Mouse (Mus musculus): ENCODE measurements around the gene Hsd17b12.

The Hsd17b12 gene

DNA sequence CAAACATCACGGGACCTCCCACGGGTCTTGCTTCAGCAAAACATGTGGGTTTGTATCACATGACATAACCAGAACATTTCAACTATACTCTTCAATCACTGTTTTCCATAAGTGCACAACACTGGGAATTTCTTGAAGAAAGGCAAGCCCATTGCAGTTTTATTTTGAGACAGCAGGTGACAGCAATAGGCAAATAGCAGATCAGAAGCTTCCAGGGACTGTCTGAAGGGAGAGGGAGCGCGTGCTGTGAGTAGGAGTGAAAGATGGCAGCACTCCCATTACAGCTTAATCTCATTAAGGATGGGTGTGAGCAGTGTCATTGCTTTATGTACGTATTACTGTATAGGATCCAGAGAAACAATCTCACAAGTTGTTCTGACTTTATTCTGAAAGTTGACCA is 88.3 kb downstream of the Hsd17b12 start:
- WGBS: 63% methylated on average over 5 of the region's 5 CpGs

DNA sequence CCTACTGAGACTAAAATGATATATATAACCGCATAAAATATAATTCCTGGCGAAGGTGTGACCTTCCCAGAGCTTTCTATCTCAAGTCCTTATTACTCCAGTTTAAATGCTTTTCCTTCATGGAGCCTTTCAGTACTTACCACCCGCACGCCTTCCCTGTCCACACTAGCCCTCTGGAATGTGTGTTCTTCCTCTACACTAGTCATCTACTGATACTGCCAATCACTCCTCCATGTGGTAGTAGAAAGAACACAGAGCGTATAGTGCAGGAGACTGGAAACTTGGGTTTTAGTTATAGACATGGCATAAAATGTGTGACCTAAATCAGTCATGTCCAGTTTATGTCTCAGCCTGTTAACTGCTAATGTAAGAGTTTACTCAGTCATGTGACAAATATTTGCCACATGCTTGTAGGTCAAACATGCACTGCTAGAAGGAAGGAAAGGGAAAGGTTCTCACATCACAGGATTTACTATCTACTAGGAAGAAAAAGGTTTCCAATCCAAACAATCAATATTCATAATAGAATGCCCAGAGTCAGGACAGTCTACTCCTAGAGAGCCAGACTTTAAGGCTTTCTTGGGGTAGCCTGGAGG is 91.1 kb downstream of the Hsd17b12 start:
- 93% methylated on average over 5 of the region's 5 CpGs for WGBS

- WGBS: 80% methylated on average over 7 of the region's 7 CpGs
These were observed 91.6 kb downstream of the Hsd17b12 start for GRCm38 (mm10) chr2:94066120-94066519.

DNA sequence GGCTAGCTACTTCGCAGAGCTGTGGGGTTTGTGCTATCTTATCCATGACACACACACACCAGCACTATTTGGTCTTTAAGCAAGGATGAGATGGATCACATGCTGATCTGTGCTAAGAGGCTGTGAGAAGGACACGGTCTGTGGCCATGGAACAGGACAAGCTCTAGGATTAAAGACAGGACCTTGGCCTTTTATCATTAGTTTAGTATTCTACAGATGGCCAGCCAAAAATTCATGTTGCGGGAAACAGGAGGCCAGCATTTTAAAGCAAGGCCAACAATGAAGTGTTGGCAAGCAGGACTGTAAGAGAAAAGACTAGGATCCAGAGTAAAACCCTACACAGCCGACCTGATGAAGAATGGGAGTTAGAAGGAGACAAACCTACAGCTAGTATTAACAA is 95.0 kb downstream of the Hsd17b12 start:
- 79% methylated on average over 4 of the region's 4 CpGs for WGBS

- 66% methylated on average over 5 of the region's 5 CpGs for WGBS
These were observed 98.3 kb downstream of the Hsd17b12 start for GRCm38 (mm10) chr2:94059459-94059858.

DNA sequence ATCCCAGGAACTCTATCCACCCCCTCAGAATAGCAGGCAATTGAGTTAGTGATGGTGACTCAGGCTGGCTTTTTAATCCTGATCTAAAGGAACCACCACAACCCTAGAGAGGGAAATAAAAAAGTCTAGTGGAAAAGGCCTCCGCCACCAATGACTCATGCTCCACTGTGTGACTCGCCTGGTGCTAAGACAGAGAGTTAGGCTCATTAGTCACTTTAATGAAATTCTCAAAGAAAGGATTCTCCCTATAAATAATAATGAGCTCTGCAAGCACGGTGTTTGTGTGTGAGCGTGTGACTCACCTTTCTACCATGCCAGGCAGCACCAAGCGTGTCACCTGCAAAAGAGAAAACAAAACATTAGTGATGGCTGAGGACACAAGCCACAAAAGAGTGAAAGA is 105.8 kb downstream of the Hsd17b12 start:
- WGBS: 48% methylated on average over 5 of the region's 5 CpGs

GRCm38 (mm10) chr2:94050901-94051300 is 106.9 kb downstream of the Hsd17b12 start:
- WGBS: 97% methylated on average over 3 of the region's 3 CpGs

DNA sequence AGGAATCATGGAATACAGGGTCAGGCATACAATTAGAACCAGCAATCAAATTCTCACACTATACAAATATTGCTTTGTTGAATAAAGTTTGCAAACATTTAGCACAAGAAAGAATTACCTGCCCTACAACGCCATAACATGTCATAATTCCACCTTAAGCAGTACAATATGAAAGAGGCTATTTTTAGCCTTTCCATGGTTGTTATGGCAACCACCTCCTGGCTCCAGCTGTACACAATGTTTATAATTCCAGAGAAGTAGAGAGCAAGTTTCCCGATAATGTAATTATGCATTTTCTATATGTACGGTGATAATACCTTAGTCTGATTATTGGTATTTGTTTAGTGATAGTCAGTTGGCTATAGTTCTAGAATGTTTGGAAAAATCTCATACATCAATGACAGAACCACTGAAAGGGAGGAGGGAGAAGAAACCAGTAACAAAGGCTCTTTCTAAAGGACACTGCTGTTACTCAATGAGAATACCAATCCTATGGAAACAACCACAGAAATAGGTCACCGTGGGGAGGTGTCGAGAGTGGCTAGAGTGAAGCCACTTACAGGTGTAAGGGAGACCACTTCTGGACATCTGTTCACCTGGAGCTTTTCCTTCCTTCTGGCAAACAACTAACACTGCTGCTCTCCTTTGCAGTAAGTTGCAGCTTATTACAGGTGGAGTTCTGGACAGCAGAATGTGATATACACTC is 108.1 kb downstream of the Hsd17b12 start:
- 64% methylated on average over 5 of the region's 5 CpGs for WGBS

GRCm38 (mm10) chr2:94048733-94049470 is 108.9 kb downstream of the Hsd17b12 start:
- WGBS: 69% methylated on average over 5 of the region's 5 CpGs

- 41% methylated on average over 1 of the region's 1 CpGs for WGBS
These were observed 109.5 kb downstream of the Hsd17b12 start for GRCm38 (mm10) chr2:94048271-94048670.

DNA sequence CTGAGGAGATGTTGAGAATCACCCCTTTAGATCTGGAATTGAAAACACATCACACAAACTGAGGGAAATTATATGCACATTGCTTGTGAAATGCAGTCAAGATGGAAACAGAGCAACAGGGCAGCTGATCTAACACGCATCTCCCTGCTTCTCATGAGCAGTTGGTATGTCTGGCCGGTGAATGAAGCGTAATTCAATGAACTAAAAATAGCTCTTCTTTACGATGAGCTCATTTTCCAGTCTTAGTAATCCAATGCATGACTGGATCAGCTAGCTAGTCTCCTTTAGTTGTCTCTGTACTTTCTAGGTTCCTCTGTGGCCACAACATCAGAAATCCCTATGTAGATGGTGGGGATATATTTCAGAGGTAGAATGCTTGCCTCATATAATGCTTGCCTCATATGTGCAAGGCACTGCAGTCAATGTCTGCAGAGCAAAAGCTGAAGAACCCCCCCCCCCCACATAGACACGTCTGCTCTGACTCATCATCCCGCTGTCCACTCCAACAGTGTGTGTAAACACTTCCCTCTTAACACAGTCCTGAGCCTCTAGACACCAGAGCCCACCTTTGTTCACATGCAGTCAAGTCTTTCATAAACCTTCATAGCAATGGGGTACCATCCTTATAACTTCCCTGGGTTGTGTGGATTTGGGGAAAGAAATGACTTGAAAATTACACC is 112.2 kb downstream of the Hsd17b12 start:
- 38% methylated on average over 6 of the region's 6 CpGs for WGBS

DNA sequence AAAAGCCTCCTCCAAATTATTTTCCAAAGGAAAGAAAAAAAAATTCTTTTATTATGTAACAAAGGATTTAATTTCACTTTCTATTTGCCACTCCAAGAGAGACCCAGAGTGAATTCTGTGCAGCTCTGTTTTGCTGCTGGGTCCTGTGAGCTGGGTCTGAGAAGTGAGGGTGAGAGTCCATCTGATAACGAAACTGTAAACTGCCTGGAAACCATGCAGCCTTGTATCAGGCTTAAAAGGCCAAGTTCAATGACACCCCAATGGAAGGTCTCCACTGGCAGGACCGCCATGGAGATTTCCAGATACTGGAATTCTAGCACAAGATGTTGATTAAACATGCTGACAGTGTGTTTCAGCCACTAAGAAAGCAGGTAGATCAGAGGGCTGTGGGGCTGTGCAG is 113.6 kb downstream of the Hsd17b12 start:
- WGBS: 80% methylated on average over 2 of the region's 2 CpGs

DNA sequence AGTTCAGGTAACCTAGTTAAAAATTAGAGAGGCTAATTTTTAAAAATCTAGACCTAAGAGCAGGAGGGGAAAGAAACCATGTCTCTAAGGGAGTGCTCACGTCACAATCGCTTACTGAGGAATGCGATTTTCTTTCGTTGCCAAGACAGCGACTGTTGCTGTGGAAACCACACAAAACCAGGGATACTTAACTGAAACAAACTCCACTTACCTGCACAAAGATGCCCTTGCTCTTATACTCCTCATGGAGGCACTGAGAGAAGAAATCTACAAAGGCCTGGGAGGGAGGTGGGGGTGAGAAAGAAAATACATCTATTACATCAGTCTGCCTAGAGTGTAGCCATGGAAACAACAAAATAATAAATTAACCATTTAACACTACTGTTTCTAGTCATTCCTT is 114.1 kb downstream of the Hsd17b12 start:
- WGBS: 30% methylated on average over 5 of the region's 5 CpGs

DNA sequence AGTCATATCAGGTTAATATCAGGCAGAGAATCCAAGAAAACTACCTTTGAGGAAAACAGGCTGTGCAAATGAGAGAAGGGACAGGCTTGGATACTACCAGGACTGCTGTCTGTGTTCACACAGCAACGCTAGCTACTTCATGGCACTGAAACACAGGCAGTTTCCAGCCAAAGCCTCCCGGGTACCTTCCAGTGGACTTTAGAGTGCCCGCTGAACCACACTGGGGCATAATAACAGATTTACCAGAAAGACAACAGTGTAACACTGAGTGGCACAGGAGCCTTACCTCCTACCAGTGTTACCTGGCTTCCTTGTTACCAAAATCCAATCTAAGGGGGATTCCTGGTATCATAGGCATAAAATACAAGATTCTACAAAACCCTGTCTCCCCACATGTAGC is 115.3 kb downstream of the Hsd17b12 start:
- WGBS: 85% methylated on average over 3 of the region's 3 CpGs

DNA sequence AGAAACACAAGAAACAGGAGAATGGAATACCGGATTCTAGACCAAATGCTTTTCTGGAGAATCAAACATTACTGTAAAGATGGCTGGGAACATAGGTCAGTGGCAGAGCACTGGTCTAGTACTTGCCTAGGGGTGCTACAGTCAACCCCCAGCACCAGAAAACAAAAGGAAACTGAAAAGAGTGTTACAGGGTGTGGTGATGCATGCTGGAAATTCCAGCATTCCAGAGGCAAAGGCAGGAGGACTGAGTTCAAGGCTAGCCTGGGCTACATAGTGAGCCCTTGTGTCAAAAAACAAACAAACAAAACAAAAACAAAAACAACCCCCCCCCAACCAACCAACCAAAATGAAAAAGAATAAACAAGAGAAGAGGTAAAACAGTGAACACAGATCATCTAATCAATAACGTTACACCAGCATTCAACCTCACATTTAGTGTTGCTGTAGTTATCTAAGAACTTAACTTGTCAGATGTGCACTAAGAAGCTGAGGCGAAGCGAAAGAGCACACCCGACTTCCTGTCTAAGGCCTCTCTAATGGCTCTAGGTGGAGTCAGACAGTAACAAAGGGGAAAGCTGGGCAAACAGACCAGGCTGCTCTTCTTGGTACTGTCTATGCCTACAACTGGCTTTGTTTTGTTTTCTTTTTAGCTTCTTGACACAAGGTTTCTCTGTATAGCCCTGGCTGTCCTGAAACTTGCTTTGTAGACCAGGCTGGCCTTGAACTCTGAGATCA is 117.2 kb downstream of the Hsd17b12 start:
- WGBS: 88% methylated on average over 5 of the region's 5 CpGs

GRCm38 (mm10) chr2:94035428-94036331 is 122.1 kb downstream of the Hsd17b12 start:
- WGBS: 57% methylated on average over 9 of the region's 9 CpGs

DNA sequence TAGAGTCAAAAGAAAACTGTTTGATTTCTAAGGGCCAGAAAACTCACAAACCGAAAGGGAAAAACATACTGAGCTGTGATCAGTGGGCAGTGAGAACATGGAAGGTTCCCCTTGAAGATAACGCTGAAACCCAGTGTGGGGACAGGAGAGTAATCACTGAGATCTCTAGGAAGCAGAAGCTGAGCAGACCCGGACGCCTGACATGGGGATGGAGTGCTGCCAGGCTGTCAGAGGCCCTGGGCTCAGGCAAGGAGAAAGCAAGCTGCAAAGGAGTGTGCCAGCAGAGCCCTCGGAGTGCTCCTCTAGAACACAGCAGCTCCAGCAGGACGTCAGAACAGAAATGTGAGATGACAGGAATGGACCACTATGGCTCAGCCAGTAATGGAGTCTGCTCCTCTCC is 133.1 kb downstream of the Hsd17b12 start:
- 55% methylated on average over 6 of the region's 6 CpGs for WGBS

DNA sequence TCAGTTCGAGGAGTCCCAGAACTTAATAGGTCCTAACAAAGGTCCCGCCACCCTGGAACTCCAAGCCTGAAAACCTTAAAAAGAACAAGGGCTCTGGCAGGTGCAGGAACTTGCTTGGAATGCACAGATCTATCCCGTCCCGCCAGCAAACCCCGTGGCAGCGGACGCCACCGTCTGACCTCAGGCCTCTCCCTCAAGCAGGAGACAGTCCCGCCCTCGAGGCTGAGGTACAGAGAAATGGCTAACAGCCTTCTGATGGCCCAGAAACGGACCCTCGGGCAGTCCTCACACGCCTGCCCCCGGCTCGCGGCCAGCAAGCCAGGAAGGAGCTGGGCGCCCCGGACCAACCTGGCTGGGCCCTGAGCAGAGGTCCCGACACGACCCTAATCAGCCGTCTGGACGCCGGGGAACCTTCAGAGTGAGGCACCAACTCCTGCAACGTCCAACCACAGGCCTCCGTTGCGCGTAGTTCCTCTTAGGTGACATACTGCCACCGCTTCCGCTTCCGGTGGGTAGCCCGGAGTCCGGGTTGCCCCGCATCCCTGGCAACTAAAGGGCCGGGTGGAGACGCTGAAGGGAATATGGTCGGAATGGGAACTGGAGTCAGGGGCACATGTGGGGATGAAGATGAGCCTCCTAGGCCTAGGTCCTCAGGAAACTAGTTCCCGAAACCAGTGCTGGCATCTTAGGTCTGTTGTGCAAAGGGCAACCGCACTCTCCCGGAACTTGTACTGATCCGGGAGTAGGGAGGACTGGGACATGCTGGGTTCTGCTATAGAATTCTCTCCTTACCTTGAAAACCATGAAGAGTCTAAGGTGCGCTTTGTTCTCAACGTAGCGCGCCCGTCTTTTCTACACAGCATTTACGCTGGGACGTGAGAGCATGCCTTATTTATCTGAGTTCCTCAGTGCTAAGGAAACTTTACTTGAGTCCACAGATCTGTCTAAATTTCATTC is 147.2 kb downstream of the Hsd17b12 start, which contains the start of gene Alkbh3:
Alkbh3 (minus strand) TSS at position 473 of the 957 bp plus-strand sequence.
- WGBS: 3% methylated on average over 47 of the region's 47 CpGs

DNA sequence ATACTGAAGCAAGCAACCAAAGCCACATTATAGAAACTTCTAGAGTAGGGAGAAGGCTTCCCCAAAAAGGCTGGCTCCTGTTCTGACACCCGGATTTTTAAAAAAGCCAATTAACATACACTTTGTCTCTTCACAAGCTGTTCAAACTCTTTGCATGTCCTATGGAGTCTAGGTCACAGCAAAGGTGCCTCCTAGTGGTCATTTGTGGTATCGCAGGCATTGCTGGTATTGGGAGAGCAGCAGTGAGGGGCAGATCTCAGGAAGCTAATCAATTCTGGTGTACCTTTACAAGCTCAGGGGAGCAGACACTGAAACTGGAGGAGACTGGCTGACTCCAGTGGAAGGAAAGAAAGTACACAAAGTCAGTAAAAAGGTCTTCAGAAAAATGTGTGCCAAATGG is 155.4 kb downstream of the Hsd17b12 start:
- WGBS: 1% methylated on average over 2 of the region's 2 CpGs

Data from cerebral cortex, adult 2 months (tissue).